Mouse (Mus musculus): ENCODE measurements around the gene 2310034G01Rik. TPM values are rescaled to one million over a fixed set of nuclear protein-coding genes. Genes with fewer than 3 reads are reported as not detected.

2310034G01Rik gene
- polyA plus RNA-seq, 2 experiments = 0.17 to 0.74 TPM

DNA sequence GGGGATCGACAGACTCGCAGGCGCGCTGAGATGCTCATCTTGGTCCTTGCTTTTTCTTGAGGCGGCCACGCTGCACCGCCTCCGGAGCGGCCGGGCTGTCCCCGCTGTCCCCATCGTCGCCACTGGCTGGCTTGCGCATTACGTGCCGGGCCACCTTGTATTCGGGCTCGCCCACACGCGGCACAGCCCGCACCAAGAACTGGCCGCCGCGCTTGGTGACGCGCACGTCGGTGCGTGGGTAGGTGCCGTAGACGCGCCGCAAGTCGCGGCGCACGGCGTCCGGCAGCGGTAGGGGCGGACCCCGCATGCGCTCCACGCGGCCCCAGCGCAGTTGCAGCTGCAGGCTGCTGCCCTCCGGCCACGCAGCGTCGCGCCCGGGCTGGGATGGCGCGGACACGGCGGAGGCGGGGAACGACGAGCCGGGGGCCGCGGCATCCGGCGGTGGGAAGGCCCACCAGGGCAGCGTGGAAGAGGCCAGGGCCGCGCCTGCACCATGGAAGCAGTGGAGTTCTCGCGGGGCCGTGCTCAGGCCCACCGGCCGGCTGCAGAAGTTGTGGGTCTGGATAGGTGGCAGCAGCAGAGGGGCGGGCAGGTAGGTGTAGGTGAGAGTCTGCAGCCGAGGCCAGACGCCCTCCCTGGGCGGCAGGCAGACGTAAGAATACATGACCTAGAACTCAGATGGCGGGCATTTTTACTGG, 1.2 kb downstream of the 2310034G01Rik start:
- ATAC-seq (ENCODE audit: insufficient read depth) = peak; percentile 71
- H3K4me2 ChIP-seq (ENCODE audit: low read depth) = peak overlapping the region; percentile 73
- H3K9me3 ChIP-seq (ENCODE audit: control insufficient read depth, low read length) = no peaks in the 10 kb centered on the region
- H3K27me3 ChIP-seq (ENCODE audit: control insufficient read depth, insufficient read depth, low read length) = peaks cover 5% of the 10 kb centered on the region; the same call in 1 of the 2 replicates
- peak overlapping the region; percentile 59 to 61 for H3K4me3 ChIP-seq (ENCODE audit: insufficient read depth in 1 of 2, low read depth in 2 of 2, low read length in 2 of 2)
- under 1% methylated on average over 78 of the region's 78 CpGs for WGBS (ENCODE audit: insufficient replicate concordance)
- H3K4me1 ChIP-seq (replicated peaks; ENCODE audit: control insufficient read depth in 2 of 2, insufficient read depth in 2 of 2, low read length in 1 of 2) = peaks cover 3 to 27% of the 10 kb centered on the region in 2 experiments
- H3K27ac ChIP-seq = no peak overlapping the region
- TF ChIP-seq CTCF (IDR thresholded peaks at IDR 0.05; ENCODE audit: low read depth) = no peak
- TF ChIP-seq EP300 (IDR thresholded peaks at IDR 0.05; ENCODE audit: low read depth) = no peak
- H3K9ac ChIP-seq (replicated peaks) = peak overlapping the region; percentile 59
- H3K36me3 ChIP-seq (replicated peaks; ENCODE audit: control insufficient read depth, insufficient read depth, low read depth) = no peaks in the 10 kb centered on the region
- DNase-seq (ENCODE audit: low read depth in 3 of 3, low spot score in 3 of 3) = no peak

DNA sequence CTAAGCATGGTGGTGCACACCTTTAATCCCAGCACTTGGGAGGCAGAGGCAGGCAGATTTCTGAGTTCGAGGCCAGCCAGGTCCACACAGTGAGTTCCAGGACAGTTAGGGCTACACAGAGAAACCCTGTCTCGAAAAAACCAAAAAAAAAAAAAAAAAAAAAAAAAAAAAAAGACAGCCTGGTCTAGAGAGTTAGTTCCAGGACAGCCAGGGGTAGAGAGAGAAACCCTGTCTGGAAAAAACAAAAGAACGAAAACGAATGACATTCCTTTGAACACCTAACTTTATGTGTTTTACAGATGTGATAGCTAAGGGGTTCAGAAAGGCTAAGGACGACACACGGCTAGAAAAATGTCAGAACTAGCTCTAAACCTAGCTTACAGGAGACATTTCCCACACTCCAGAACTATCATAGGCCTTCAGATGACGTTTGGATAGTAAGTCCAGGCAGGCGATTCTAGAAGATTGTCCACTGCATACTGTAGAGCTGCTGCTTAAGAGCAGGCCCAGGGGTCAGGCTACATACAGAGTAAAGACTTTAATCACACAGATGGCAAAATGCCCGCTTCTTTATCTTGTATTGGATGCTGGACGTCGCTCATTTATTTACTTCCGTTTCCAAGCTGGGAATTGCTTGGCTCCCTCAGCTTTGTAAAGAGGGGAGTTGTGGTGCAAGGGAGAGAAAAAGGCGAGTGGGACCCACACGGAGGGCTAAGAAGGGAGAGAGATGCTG, 2.0 kb downstream of the 2310034G01Rik start:
- Histone ChIP-seq H3K4me2 (ENCODE audit: low read depth) (peak overlapping the region; percentile 73), H3K27ac (no peak overlapping the region), H3K4me3 (ENCODE audit: insufficient read depth in 1 of 2, low read depth in 2 of 2, low read length in 2 of 2) (peak overlapping the region; percentile 59 to 61), H3K9ac (replicated peaks) (peak overlapping the region; percentile 59), H3K4me1 (replicated peaks; ENCODE audit: control insufficient read depth in 2 of 2, insufficient read depth in 2 of 2, low read length in 1 of 2) (peaks cover 3 to 29% of the 10 kb centered on the region in 2 experiments), H3K27me3 (ENCODE audit: control insufficient read depth, insufficient read depth, low read length) (peaks cover 5% of the 10 kb centered on the region; the same call in 1 of the 2 replicates), H3K9me3 (ENCODE audit: control insufficient read depth, low read length) (no peaks in the 10 kb centered on the region), H3K36me3 (replicated peaks; ENCODE audit: control insufficient read depth, insufficient read depth, low read depth) (no peaks in the 10 kb centered on the region)
- no peak for DNase-seq (ENCODE audit: low read depth in 3 of 3, low spot score in 3 of 3)
- TF ChIP-seq EP300 (IDR thresholded peaks at IDR 0.05; ENCODE audit: low read depth) (no peak), CTCF (IDR thresholded peaks at IDR 0.05; ENCODE audit: low read depth) (no peak)
- WGBS (ENCODE audit: insufficient replicate concordance) = 25% methylated on average over 14 of the region's 14 CpGs
- ATAC-seq (ENCODE audit: insufficient read depth) = no peak

DNA sequence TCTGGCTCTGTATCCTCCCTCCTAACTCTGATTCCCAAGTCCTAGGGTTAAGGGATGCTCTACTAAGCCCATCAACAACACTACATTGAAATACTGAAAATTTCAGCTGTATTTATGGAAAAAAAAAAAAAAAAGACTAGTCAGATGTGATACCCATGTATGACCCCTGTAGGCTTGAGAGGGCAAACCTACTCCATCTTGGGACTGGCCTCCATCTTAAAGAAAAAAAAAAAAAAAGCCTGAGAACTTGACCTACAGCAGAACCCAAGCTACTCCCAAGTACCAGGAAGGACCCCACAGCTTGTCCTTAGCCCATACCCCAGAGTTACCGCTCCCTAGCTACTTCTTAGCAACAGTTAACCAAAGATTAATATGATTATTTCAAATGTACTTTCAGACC, 3.0 kb downstream of the 2310034G01Rik start:
- Histone ChIP-seq H3K9me3 (ENCODE audit: control insufficient read depth, low read length) (no peaks in the 10 kb centered on the region), H3K36me3 (replicated peaks; ENCODE audit: control insufficient read depth, insufficient read depth, low read depth) (no peaks in the 10 kb centered on the region), H3K9ac (replicated peaks) (no peak overlapping the region), H3K4me2 (ENCODE audit: low read depth) (no peak overlapping the region), H3K4me3 (ENCODE audit: insufficient read depth in 1 of 2, low read depth in 2 of 2, low read length in 2 of 2) (no peak overlapping the region), H3K4me1 (replicated peaks; ENCODE audit: control insufficient read depth in 2 of 2, insufficient read depth in 2 of 2, low read length in 1 of 2) (peaks cover 3 to 23% of the 10 kb centered on the region in 2 experiments), H3K27me3 (ENCODE audit: control insufficient read depth, insufficient read depth, low read length) (peaks cover 5% of the 10 kb centered on the region; the same call in 1 of the 2 replicates), H3K27ac (no peak overlapping the region)
- DNase-seq (ENCODE audit: low read depth in 3 of 3, low spot score in 3 of 3) = no peak
- 95% methylated on average over 1 of the region's 1 CpGs for WGBS (ENCODE audit: insufficient replicate concordance)
- no peak for TF ChIP-seq EP300 (IDR thresholded peaks at IDR 0.05; ENCODE audit: low read depth)
- no peak for TF ChIP-seq CTCF (IDR thresholded peaks at IDR 0.05; ENCODE audit: low read depth)
- ATAC-seq (ENCODE audit: insufficient read depth) = no peak

DNA sequence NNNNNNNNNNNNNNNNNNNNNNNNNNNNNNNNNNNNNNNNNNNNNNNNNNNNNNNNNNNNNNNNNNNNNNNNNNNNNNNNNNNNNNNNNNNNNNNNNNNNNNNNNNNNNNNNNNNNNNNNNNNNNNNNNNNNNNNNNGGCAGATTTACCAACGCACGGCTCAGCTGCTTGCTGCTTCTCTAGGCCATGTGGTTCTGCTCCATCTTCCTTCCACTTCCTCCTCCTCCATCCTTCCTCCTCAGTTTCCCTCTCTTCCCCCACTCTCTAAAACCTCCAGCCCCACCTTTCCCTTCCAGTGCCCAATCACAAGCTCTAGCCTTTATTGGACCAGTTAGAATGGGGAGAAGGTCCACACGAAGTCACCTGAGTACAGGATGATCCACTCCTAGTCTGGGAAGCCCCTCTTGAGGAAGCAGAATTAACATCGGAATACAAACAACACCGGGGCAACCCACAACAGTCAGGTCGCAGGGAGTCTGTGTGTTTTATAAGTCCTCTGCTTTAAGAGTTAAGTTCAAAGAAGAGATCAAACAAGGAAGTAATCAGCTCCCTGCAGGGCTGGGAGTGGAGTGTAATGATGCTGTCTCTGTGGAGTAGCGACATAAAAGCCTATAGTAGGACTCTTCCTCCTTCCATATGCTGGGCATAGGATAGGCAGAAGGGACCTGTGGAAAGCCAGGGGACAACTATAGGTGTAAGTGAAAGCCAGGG, 5.2 kb downstream of the 2310034G01Rik start:
- H3K4me3 ChIP-seq (ENCODE audit: insufficient read depth in 1 of 2, low read depth in 2 of 2, low read length in 2 of 2) = no peak overlapping the region
- no peak overlapping the region for H3K4me2 ChIP-seq (ENCODE audit: low read depth)
- H3K36me3 ChIP-seq (replicated peaks; ENCODE audit: control insufficient read depth, insufficient read depth, low read depth) = no peaks in the 10 kb centered on the region
- ATAC-seq (ENCODE audit: insufficient read depth) (no peak), DNase-seq (ENCODE audit: low read depth in 3 of 3, low spot score in 3 of 3) (no peak)
- 33% methylated on average over 7 of the region's 7 CpGs for WGBS (ENCODE audit: insufficient replicate concordance)
- no peak overlapping the region for H3K9ac ChIP-seq (replicated peaks)
- H3K27ac ChIP-seq = no peak overlapping the region
- H3K4me1 ChIP-seq (replicated peaks; ENCODE audit: control insufficient read depth in 2 of 2, insufficient read depth in 2 of 2, low read length in 1 of 2) = peaks cover 3 to 23% of the 10 kb centered on the region in 2 experiments
- TF ChIP-seq EP300 (IDR thresholded peaks at IDR 0.05; ENCODE audit: low read depth) = no peak
- no peak for TF ChIP-seq CTCF (IDR thresholded peaks at IDR 0.05; ENCODE audit: low read depth)
- H3K9me3 ChIP-seq (ENCODE audit: control insufficient read depth, low read length) = no peaks in the 10 kb centered on the region
- peaks cover 5% of the 10 kb centered on the region; the same call in 1 of the 2 replicates for H3K27me3 ChIP-seq (ENCODE audit: control insufficient read depth, insufficient read depth, low read length)
